Mouse (Mus musculus): ENCODE measurements at regions not wholly inside any gene's neighbourhood (a gene's known extent, or its start where the extent isn't known, plus 50 kb on each side); places are given as distances from the start of the nearest gene placed in this dataset.

DNA sequence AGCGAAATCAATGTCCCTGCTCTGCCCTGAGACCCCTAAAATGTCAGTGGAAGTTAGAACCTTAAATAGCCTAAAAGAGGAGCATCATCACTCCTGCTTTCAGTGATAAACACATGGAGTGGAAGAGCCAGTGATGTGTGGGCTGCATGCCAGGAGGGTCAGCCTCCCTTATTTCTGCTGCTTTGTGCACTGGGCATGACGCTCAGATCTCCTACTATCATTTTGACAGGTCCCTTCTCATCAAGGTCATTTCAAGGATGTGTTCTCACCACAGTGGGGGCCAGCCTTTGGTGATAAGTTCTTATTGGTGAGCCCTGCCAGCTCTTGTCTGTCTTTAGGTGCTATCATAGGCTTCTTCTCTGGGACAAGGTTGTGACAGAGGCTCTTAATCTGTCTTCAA is 215.5 kb upstream of the Dynlrb2 start:
- H3K9me3 ChIP-seq (replicated peaks; ENCODE audit: control insufficient read depth, low read length): no peaks in the 10 kb centered on the region
- no peak overlapping the region for H3K4me2 ChIP-seq (ENCODE audit: low read depth, low read length)
- H3K4me1 ChIP-seq (ENCODE audit: control insufficient read depth, low read depth, low read length): no peaks in the 10 kb centered on the region
- 57% methylated on average over 2 of the region's 2 CpGs for WGBS (ENCODE audit: insufficient replicate concordance)
- H3K36me3 ChIP-seq (ENCODE audit: control insufficient read depth, insufficient read depth): no peaks in the 10 kb centered on the region
- H3K27ac ChIP-seq (ENCODE audit: low read length): no peak overlapping the region
- H3K4me3 ChIP-seq (ENCODE audit: low read depth, low read length): no peak overlapping the region
- H3K9ac ChIP-seq (ENCODE audit: low read depth, low read length): no peak overlapping the region
- ATAC-seq (ENCODE audit: low read depth): no peak
- H3K27me3 ChIP-seq (ENCODE audit: control insufficient read depth, insufficient read depth, low read depth, low read length): no peaks in the 10 kb centered on the region

DNA sequence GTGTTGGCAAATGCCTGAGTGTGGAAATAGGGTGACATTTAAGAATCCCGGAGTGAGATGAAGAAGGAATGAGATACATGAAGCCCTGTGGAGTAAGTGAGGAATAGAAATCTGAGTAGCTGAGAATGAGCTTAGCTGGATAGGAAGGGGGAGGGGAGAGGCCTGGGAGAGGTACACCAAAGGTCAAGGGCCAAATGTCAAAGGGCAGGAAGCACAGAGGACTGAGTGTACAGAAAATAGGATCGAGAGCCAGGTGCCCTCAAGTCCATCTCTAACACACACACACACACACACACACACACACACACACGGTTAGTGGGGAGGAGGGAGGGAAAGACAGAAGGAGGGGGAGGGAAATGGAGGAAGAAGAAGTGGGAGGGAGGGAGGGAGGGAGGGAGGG is 220.8 kb upstream of the Dynlrb2 start:
- WGBS (ENCODE audit: insufficient replicate concordance): 44% methylated on average over 2 of the region's 3 CpGs
- H3K4me3 ChIP-seq (ENCODE audit: low read depth, low read length): no peak overlapping the region
- no peak for ATAC-seq (ENCODE audit: low read depth)
- no peak overlapping the region for H3K27ac ChIP-seq (ENCODE audit: low read length)
- H3K4me2 ChIP-seq (ENCODE audit: low read depth, low read length): no peak overlapping the region
- no peaks in the 10 kb centered on the region for H3K27me3 ChIP-seq (ENCODE audit: control insufficient read depth, insufficient read depth, low read depth, low read length)
- H3K36me3 ChIP-seq (ENCODE audit: control insufficient read depth, insufficient read depth): no peaks in the 10 kb centered on the region
- no peaks in the 10 kb centered on the region for H3K4me1 ChIP-seq (ENCODE audit: control insufficient read depth, low read depth, low read length)
- no peaks in the 10 kb centered on the region for H3K9me3 ChIP-seq (replicated peaks; ENCODE audit: control insufficient read depth, low read length)
- H3K9ac ChIP-seq (ENCODE audit: low read depth, low read length): no peak overlapping the region

DNA sequence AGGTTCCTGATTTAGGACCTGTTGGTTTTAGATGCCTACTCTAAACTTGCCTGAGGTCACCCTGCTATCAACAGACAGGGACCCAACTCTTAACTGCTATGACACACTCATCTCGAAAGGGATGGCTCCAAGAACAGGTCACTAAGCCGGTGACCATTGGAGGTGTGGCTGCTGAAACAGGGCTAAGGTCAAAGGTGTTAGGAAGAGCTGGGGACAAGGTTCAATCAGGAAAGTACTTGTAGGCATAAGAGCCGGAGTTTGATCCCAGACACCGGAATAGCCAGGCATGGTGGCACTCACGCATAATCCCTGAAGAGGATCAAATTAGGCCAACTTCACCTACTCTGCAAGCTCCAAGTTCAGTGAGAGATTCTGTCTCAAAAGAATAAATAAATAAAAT is 222.4 kb upstream of the Dynlrb2 start:
- H3K9me3 ChIP-seq (replicated peaks; ENCODE audit: control insufficient read depth, low read length): no peaks in the 10 kb centered on the region
- 64% methylated on average over 5 of the region's 5 CpGs for WGBS (ENCODE audit: insufficient replicate concordance)
- no peak overlapping the region for H3K4me2 ChIP-seq (ENCODE audit: low read depth, low read length)
- no peaks in the 10 kb centered on the region for H3K4me1 ChIP-seq (ENCODE audit: control insufficient read depth, low read depth, low read length)
- no peak for ATAC-seq (ENCODE audit: low read depth)
- H3K9ac ChIP-seq (ENCODE audit: low read depth, low read length): no peak overlapping the region
- H3K27ac ChIP-seq (ENCODE audit: low read length): no peak overlapping the region
- H3K4me3 ChIP-seq (ENCODE audit: low read depth, low read length): no peak overlapping the region
- H3K36me3 ChIP-seq (ENCODE audit: control insufficient read depth, insufficient read depth): no peaks in the 10 kb centered on the region
- H3K27me3 ChIP-seq (ENCODE audit: control insufficient read depth, insufficient read depth, low read depth, low read length): no peaks in the 10 kb centered on the region

DNA sequence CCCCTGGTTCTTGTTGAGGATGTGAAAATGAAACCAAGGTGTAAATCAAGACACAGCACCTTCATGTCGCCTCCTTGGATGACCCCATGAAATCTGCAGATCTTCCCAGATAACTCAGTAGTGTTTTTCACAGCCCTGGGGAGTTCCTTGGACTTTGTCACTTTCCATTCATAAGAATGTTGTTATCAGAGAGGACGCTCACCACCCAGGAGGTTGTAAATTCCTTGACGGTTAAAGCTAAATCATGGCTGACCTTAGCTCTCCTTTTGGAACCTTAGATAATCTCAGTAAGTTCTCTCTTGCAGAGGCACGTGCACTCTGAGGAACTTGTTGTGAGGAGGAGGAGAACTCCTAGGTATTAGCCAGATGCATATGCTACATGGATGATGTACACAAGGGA is 229.8 kb upstream of the Dynlrb2 start:
- Histone ChIP-seq H3K9me3 (replicated peaks; ENCODE audit: control insufficient read depth, low read length) (no peaks in the 10 kb centered on the region), H3K4me3 (ENCODE audit: low read depth, low read length) (no peak overlapping the region), H3K36me3 (ENCODE audit: control insufficient read depth, insufficient read depth) (no peaks in the 10 kb centered on the region), H3K4me1 (ENCODE audit: control insufficient read depth, low read depth, low read length) (no peaks in the 10 kb centered on the region), H3K4me2 (ENCODE audit: low read depth, low read length) (no peak overlapping the region), H3K27me3 (ENCODE audit: control insufficient read depth, insufficient read depth, low read depth, low read length) (no peaks in the 10 kb centered on the region), H3K27ac (ENCODE audit: low read length) (no peak overlapping the region), H3K9ac (ENCODE audit: low read depth, low read length) (no peak overlapping the region)
- no peak for ATAC-seq (ENCODE audit: low read depth)
- WGBS (ENCODE audit: insufficient replicate concordance): 51% methylated on average over 4 of the region's 4 CpGs

DNA sequence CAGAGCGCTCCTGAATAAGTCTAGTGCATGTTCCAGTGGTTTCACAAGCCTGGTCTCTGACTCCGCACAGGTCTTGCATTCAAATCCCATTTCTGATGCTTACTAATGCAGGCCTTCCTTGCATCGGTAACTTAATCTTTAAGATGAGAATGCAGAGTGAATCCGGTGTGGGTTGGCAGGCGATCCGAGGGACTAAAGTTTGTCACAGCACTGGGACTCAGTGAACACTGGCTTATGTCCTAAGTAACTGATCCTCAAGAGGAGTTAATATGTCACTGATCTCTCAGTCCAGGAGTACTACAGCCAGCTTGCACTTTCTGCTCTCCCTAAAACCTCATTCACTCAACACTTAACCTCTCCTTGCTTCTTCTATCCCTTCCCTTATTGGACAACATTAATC is 233.5 kb upstream of the Dynlrb2 start:
- Histone ChIP-seq H3K27me3 (ENCODE audit: control insufficient read depth, insufficient read depth, low read depth, low read length) (no peaks in the 10 kb centered on the region), H3K4me1 (ENCODE audit: control insufficient read depth, low read depth, low read length) (no peaks in the 10 kb centered on the region), H3K27ac (ENCODE audit: low read length) (no peak overlapping the region), H3K36me3 (ENCODE audit: control insufficient read depth, insufficient read depth) (no peaks in the 10 kb centered on the region), H3K4me2 (ENCODE audit: low read depth, low read length) (no peak overlapping the region), H3K9me3 (replicated peaks; ENCODE audit: control insufficient read depth, low read length) (no peaks in the 10 kb centered on the region), H3K4me3 (ENCODE audit: low read depth, low read length) (no peak overlapping the region), H3K9ac (ENCODE audit: low read depth, low read length) (no peak overlapping the region)
- WGBS (ENCODE audit: insufficient replicate concordance): 71% methylated on average over 6 of the region's 6 CpGs
- ATAC-seq (ENCODE audit: low read depth): no peak

DNA sequence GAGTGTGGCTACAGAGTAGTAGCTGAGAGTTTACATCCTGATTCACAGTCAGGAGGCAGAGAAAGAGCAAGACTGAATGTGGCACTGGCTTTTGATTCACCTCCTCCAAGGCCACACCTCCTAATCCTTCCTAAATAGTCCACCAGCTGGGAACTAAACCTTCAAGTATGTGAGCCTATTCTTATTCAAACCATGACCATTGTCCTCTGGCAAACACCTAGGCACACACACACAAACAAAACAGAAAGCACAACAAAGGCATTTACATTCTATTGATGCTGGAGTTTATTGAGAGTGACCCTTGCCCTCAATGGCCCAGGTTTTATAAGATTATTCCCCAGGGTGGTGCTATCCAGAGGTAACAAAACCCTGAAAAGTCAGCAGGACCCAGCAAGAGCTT is 235.4 kb upstream of the Dynlrb2 start:
- Histone ChIP-seq H3K4me3 (ENCODE audit: low read depth, low read length) (no peak overlapping the region), H3K4me1 (ENCODE audit: control insufficient read depth, low read depth, low read length) (no peaks in the 10 kb centered on the region), H3K9me3 (replicated peaks; ENCODE audit: control insufficient read depth, low read length) (no peaks in the 10 kb centered on the region), H3K4me2 (ENCODE audit: low read depth, low read length) (no peak overlapping the region), H3K27me3 (ENCODE audit: control insufficient read depth, insufficient read depth, low read depth, low read length) (no peaks in the 10 kb centered on the region), H3K9ac (ENCODE audit: low read depth, low read length) (no peak overlapping the region), H3K27ac (ENCODE audit: low read length) (no peak overlapping the region), H3K36me3 (ENCODE audit: control insufficient read depth, insufficient read depth) (no peaks in the 10 kb centered on the region)
- no peak for ATAC-seq (ENCODE audit: low read depth)

DNA sequence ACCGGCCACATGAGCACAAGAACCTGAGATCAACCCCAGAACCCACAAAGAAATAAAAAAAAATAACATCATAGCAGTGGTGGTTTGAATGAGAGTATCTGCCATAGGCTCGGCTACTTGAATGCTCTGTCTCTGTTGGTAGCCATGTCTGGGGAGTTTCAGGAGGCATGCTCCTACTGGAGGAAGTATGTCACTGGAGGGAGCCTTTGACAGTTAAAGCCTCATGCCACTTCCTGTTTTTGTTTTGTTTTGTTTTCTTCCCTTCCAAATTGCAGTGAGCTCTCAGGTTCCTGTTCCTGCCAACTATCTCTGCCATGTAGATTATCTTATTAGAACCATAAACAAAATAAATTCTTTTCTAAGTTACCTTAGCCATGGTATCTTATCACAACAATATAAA is 236.1 kb upstream of the Dynlrb2 start:
- Histone ChIP-seq H3K4me3 (ENCODE audit: low read depth, low read length) (no peak overlapping the region), H3K9ac (ENCODE audit: low read depth, low read length) (no peak overlapping the region), H3K36me3 (ENCODE audit: control insufficient read depth, insufficient read depth) (no peaks in the 10 kb centered on the region), H3K4me1 (ENCODE audit: control insufficient read depth, low read depth, low read length) (no peaks in the 10 kb centered on the region), H3K4me2 (ENCODE audit: low read depth, low read length) (no peak overlapping the region), H3K27me3 (ENCODE audit: control insufficient read depth, insufficient read depth, low read depth, low read length) (no peaks in the 10 kb centered on the region), H3K9me3 (replicated peaks; ENCODE audit: control insufficient read depth, low read length) (no peaks in the 10 kb centered on the region), H3K27ac (ENCODE audit: low read length) (no peak overlapping the region)
- WGBS (ENCODE audit: insufficient replicate concordance): 54% methylated on average over 2 of the region's 2 CpGs
- ATAC-seq (ENCODE audit: low read depth): no peak

DNA sequence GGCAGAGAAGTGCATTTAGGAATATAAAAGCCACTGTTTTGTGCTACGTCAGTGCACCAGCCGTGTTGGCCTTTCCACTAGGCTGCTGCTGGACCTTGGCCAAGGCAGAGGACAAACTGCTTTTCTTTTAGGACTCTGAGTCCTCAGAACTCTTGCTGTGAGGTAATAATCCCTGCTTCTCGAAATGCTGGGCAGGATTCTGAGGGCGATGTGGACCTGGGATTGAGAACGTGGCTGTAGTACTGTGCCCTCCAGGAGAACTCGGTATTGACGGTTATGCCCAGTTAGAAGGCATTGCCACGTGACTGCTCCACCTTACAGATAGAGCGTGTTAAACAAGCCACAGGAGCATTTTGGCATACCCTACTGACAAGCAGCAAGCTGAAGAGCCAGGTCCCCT is 236.6 kb upstream of the Dynlrb2 start:
- Histone ChIP-seq H3K9me3 (replicated peaks; ENCODE audit: control insufficient read depth, low read length) (no peaks in the 10 kb centered on the region), H3K4me2 (ENCODE audit: low read depth, low read length) (no peak overlapping the region), H3K4me1 (ENCODE audit: control insufficient read depth, low read depth, low read length) (no peaks in the 10 kb centered on the region), H3K27ac (ENCODE audit: low read length) (no peak overlapping the region), H3K9ac (ENCODE audit: low read depth, low read length) (no peak overlapping the region), H3K27me3 (ENCODE audit: control insufficient read depth, insufficient read depth, low read depth, low read length) (no peaks in the 10 kb centered on the region), H3K36me3 (ENCODE audit: control insufficient read depth, insufficient read depth) (no peaks in the 10 kb centered on the region), H3K4me3 (ENCODE audit: low read depth, low read length) (no peak overlapping the region)
- 67% methylated on average over 9 of the region's 9 CpGs for WGBS (ENCODE audit: insufficient replicate concordance)
- no peak for ATAC-seq (ENCODE audit: low read depth)

DNA sequence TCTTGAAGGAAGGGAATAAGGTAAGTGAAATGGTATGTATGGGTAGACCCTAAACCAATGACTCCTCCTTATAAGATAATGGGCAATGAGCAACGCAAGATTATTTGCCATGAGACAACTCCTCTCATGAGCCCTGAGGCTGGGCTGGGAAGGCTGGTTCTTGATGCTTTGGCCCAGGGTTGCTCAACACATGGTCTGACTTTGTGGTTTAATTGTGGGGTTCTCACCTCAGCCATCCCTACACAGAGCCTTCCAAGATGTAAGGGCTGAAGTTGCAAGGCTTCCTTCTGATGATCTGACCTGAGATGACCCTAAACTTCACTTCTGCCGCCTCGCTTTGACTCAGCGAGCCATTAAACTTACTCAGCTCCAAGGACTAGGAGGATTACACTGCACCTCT is 237.8 kb upstream of the Dynlrb2 start:
- Histone ChIP-seq H3K27me3 (ENCODE audit: control insufficient read depth, insufficient read depth, low read depth, low read length) (no peaks in the 10 kb centered on the region), H3K27ac (ENCODE audit: low read length) (no peak overlapping the region), H3K9ac (ENCODE audit: low read depth, low read length) (no peak overlapping the region), H3K4me2 (ENCODE audit: low read depth, low read length) (no peak overlapping the region), H3K4me3 (ENCODE audit: low read depth, low read length) (no peak overlapping the region), H3K36me3 (ENCODE audit: control insufficient read depth, insufficient read depth) (no peaks in the 10 kb centered on the region), H3K4me1 (ENCODE audit: control insufficient read depth, low read depth, low read length) (no peaks in the 10 kb centered on the region), H3K9me3 (replicated peaks; ENCODE audit: control insufficient read depth, low read length) (no peaks in the 10 kb centered on the region)
- ATAC-seq (ENCODE audit: low read depth): no peak
- WGBS (ENCODE audit: insufficient replicate concordance): 71% methylated on average over 4 of the region's 4 CpGs

DNA sequence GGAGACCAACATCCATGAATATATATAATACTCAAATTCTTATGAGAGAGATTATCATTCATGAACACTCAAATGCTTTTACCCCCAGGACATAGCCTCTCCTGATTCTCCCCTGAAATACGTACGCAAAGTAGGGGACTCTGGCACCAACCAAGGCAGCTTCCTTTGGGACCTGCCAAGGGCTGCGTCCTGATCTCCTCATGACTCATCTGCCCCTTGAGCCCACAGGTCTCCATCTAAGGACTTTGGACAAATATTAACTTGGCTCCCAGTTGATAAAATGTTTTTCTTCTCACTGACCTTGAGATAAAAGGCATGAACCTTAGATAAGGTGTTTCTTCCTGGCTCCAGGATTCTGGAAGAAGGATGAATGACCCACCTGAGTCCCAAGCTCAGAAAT is 239.2 kb upstream of the Dynlrb2 start:
- no peak for ATAC-seq (ENCODE audit: low read depth)
- WGBS (ENCODE audit: insufficient replicate concordance): 57% methylated on average over 3 of the region's 3 CpGs
- H3K9ac ChIP-seq (ENCODE audit: low read depth, low read length): no peak overlapping the region

More for the DNA sequence above, 239.2 kb upstream of the Dynlrb2 start:
- Histone ChIP-seq H3K36me3 (ENCODE audit: control insufficient read depth, insufficient read depth) (no peaks in the 10 kb centered on the region), H3K9me3 (replicated peaks; ENCODE audit: control insufficient read depth, low read length) (no peaks in the 10 kb centered on the region), H3K27me3 (ENCODE audit: control insufficient read depth, insufficient read depth, low read depth, low read length) (no peaks in the 10 kb centered on the region), H3K4me1 (ENCODE audit: control insufficient read depth, low read depth, low read length) (no peaks in the 10 kb centered on the region), H3K4me3 (ENCODE audit: low read depth, low read length) (no peak overlapping the region), H3K27ac (ENCODE audit: low read length) (no peak overlapping the region), H3K4me2 (ENCODE audit: low read depth, low read length) (no peak overlapping the region)

Measured in liver, embryonic 16.5 days (tissue).